Mouse (Mus musculus): ENCODE measurements around the gene Agfg2. TPM values are rescaled to one million over a fixed set of nuclear protein-coding genes. Genes with fewer than 3 reads are reported as not detected.

Gene Agfg2
- polyA plus RNA-seq, 1 experiment from 2014 or later: 10.4 TPM

- Histone ChIP-seq H3K27me3 (replicated peaks; ENCODE audit: control insufficient read depth, insufficient read depth, low read length) (no peaks in the 10 kb centered on the region), H3K4me2 (ENCODE audit: low read length) (no peak overlapping the region), H3K9me3 (replicated peaks; ENCODE audit: control insufficient read depth, low read length) (no peaks in the 10 kb centered on the region), H3K4me1 (ENCODE audit: control insufficient read depth, insufficient read depth, low read length) (no peaks in the 10 kb centered on the region; the same call in 1 of the 2 replicates), H3K36me3 (ENCODE audit: control insufficient read depth, insufficient read depth, low read length) (peaks cover 48% of the 10 kb centered on the region), H3K9ac (ENCODE audit: low read length) (no peak overlapping the region), H3K4me3 (ENCODE audit: low read depth, low read length) (no peak overlapping the region), H3K27ac (ENCODE audit: low read depth, low read length) (no peak overlapping the region)
- 96% methylated on average over 10 of the region's 10 CpGs for WGBS
- no peak for DNase-seq (ENCODE audit: low spot score)
- no peak for ATAC-seq
Measured at GRCm38 (mm10) chr5:137653366-137653765, 31.2 kb downstream of the Agfg2 start.

- WGBS: 17% methylated on average over 3 of the region's 3 CpGs
- Histone ChIP-seq H3K36me3 (ENCODE audit: control insufficient read depth, insufficient read depth, low read length) (peaks cover 45% of the 10 kb centered on the region), H3K27ac (ENCODE audit: low read depth, low read length) (no peak overlapping the region), H3K4me3 (ENCODE audit: low read depth, low read length) (no peak overlapping the region), H3K27me3 (replicated peaks; ENCODE audit: control insufficient read depth, insufficient read depth, low read length) (no peaks in the 10 kb centered on the region), H3K9me3 (replicated peaks; ENCODE audit: control insufficient read depth, low read length) (no peaks in the 10 kb centered on the region), H3K9ac (ENCODE audit: low read length) (no peak overlapping the region), H3K4me2 (ENCODE audit: low read length) (no peak overlapping the region), H3K4me1 (ENCODE audit: control insufficient read depth, insufficient read depth, low read length) (no peaks in the 10 kb centered on the region; the same call in 1 of the 2 replicates)
- DNase-seq (ENCODE audit: low spot score): peak; percentile 85
- ATAC-seq: peak; percentile 56
Measured at GRCm38 (mm10) chr5:137652474-137652873, 32.1 kb downstream of the Agfg2 start.

- DNase-seq (ENCODE audit: low spot score): no peak
- H3K4me1 ChIP-seq (ENCODE audit: control insufficient read depth, insufficient read depth, low read length): no peaks in the 10 kb centered on the region; the same call in 1 of the 2 replicates
- peaks cover 35% of the 10 kb centered on the region for H3K36me3 ChIP-seq (ENCODE audit: control insufficient read depth, insufficient read depth, low read length)
- no peak overlapping the region for H3K27ac ChIP-seq (ENCODE audit: low read depth, low read length)
- no peaks in the 10 kb centered on the region for H3K9me3 ChIP-seq (replicated peaks; ENCODE audit: control insufficient read depth, low read length)
- H3K4me3 ChIP-seq (ENCODE audit: low read depth, low read length): no peak overlapping the region
- peaks cover 16% of the 10 kb centered on the region for H3K27me3 ChIP-seq (replicated peaks; ENCODE audit: control insufficient read depth, insufficient read depth, low read length)
- H3K9ac ChIP-seq (ENCODE audit: low read length): no peak overlapping the region
- no peak for ATAC-seq
- H3K4me2 ChIP-seq (ENCODE audit: low read length): 0 out of 2 replicates have a peak overlapping the region, but pooled peaks have one; percentile 5
- WGBS: 20% methylated on average over 17 of the region's 18 CpGs
Measured at GRCm38 (mm10) chr5:137649669-137650571, 34.6 kb downstream of the Agfg2 start.

- Histone ChIP-seq H3K4me2 (ENCODE audit: low read length) (no peak overlapping the region), H3K4me1 (ENCODE audit: control insufficient read depth, insufficient read depth, low read length) (no peaks in the 10 kb centered on the region; the same call in 1 of the 2 replicates), H3K27me3 (replicated peaks; ENCODE audit: control insufficient read depth, insufficient read depth, low read length) (peaks cover 21% of the 10 kb centered on the region), H3K36me3 (ENCODE audit: control insufficient read depth, insufficient read depth, low read length) (peaks cover 30% of the 10 kb centered on the region), H3K9ac (ENCODE audit: low read length) (no peak overlapping the region), H3K4me3 (ENCODE audit: low read depth, low read length) (no peak overlapping the region), H3K9me3 (replicated peaks; ENCODE audit: control insufficient read depth, low read length) (no peaks in the 10 kb centered on the region), H3K27ac (ENCODE audit: low read depth, low read length) (no peak overlapping the region)
- DNase-seq (ENCODE audit: low spot score) (no peak), ATAC-seq (no peak)
- WGBS: 38% methylated on average over 4 of the region's 4 CpGs
Measured at GRCm38 (mm10) chr5:137649251-137649650, 35.3 kb downstream of the Agfg2 start.

GRCm38 (mm10) chr5:137647827-137648601, 36.5 kb downstream of the Agfg2 start:
- peaks cover 27% of the 10 kb centered on the region for H3K27me3 ChIP-seq (replicated peaks; ENCODE audit: control insufficient read depth, insufficient read depth, low read length)
- DNase-seq (ENCODE audit: low spot score): peak; percentile 35
- no peak overlapping the region for H3K4me2 ChIP-seq (ENCODE audit: low read length)
- WGBS: 77% methylated on average over 9 of the region's 9 CpGs
- H3K4me1 ChIP-seq (ENCODE audit: control insufficient read depth, insufficient read depth, low read length): no peaks in the 10 kb centered on the region; the same call in 1 of the 2 replicates
- H3K9me3 ChIP-seq (replicated peaks; ENCODE audit: control insufficient read depth, low read length): no peaks in the 10 kb centered on the region
- H3K27ac ChIP-seq (ENCODE audit: low read depth, low read length): no peak overlapping the region
- H3K4me3 ChIP-seq (ENCODE audit: low read depth, low read length): no peak overlapping the region
- H3K9ac ChIP-seq (ENCODE audit: low read length): no peak overlapping the region
- no peak for ATAC-seq
- peaks cover 17% of the 10 kb centered on the region for H3K36me3 ChIP-seq (ENCODE audit: control insufficient read depth, insufficient read depth, low read length)

- H3K27ac ChIP-seq (ENCODE audit: low read depth, low read length): no peak within 1 kb of the TSS
- no peak for DNase-seq (ENCODE audit: low spot score)
- peaks cover 18% of the 10 kb centered on the region for H3K36me3 ChIP-seq (ENCODE audit: control insufficient read depth, insufficient read depth, low read length)
- peak within 1 kb of the TSS; percentile 41 for H3K4me2 ChIP-seq (ENCODE audit: low read length)
- H3K9me3 ChIP-seq (replicated peaks; ENCODE audit: control insufficient read depth, low read length): no peaks in the 10 kb centered on the region
- H3K27me3 ChIP-seq (replicated peaks; ENCODE audit: control insufficient read depth, insufficient read depth, low read length): peaks cover 27% of the 10 kb centered on the region
- H3K4me1 ChIP-seq (ENCODE audit: control insufficient read depth, insufficient read depth, low read length): no peaks in the 10 kb centered on the region; the same call in 1 of the 2 replicates
- WGBS: 13% methylated on average over 11 of the region's 11 CpGs
- ATAC-seq: no peak
- H3K4me3 ChIP-seq (ENCODE audit: low read depth, low read length): peak within 1 kb of the TSS; percentile 18
- H3K9ac ChIP-seq (ENCODE audit: low read length): 0 out of 2 replicates have a peak within 1 kb of the TSS, but pooled peaks have one; percentile 25
Measured at GRCm38 (mm10) chr5:137645652-137646091, 38.9 kb downstream of the Agfg2 start, which contains the start of gene Irs3. Gene Irs3 (minus strand): TSS chr5:137645714.

- H3K4me3 ChIP-seq (ENCODE audit: low read depth, low read length): peak overlapping the region; percentile 18
- H3K36me3 ChIP-seq (ENCODE audit: control insufficient read depth, insufficient read depth, low read length): peaks cover 23% of the 10 kb centered on the region
- WGBS: 2% methylated on average over 44 of the region's 44 CpGs
- DNase-seq (ENCODE audit: low spot score) (peak; percentile 35), ATAC-seq (no peak)
- 0 out of 2 replicates have a peak overlapping the region, but pooled peaks have one; percentile 25 for H3K9ac ChIP-seq (ENCODE audit: low read length)
- H3K27me3 ChIP-seq (replicated peaks; ENCODE audit: control insufficient read depth, insufficient read depth, low read length): peaks cover 27% of the 10 kb centered on the region
- H3K4me1 ChIP-seq (ENCODE audit: control insufficient read depth, insufficient read depth, low read length): no peaks in the 10 kb centered on the region; the same call in 1 of the 2 replicates
- no peak overlapping the region for H3K27ac ChIP-seq (ENCODE audit: low read depth, low read length)
- peak overlapping the region; percentile 41 for H3K4me2 ChIP-seq (ENCODE audit: low read length)
- no peaks in the 10 kb centered on the region for H3K9me3 ChIP-seq (replicated peaks; ENCODE audit: control insufficient read depth, low read length)
Measured at GRCm38 (mm10) chr5:137645091-137645651, 39.4 kb downstream of the Agfg2 start.

GRCm38 (mm10) chr5:137644484-137644883, 40.0 kb downstream of the Agfg2 start:
- no peak for ATAC-seq
- Histone ChIP-seq H3K36me3 (ENCODE audit: control insufficient read depth, insufficient read depth, low read length) (peaks cover 30% of the 10 kb centered on the region), H3K4me2 (ENCODE audit: low read length) (no peak overlapping the region), H3K9me3 (replicated peaks; ENCODE audit: control insufficient read depth, low read length) (no peaks in the 10 kb centered on the region), H3K4me3 (ENCODE audit: low read depth, low read length) (no peak overlapping the region), H3K27ac (ENCODE audit: low read depth, low read length) (no peak overlapping the region), H3K27me3 (replicated peaks; ENCODE audit: control insufficient read depth, insufficient read depth, low read length) (peaks cover 27% of the 10 kb centered on the region), H3K4me1 (ENCODE audit: control insufficient read depth, insufficient read depth, low read length) (no peaks in the 10 kb centered on the region), H3K9ac (ENCODE audit: low read length) (no peak overlapping the region)
- DNase-seq (ENCODE audit: low spot score): no peak
- 25% methylated on average over 19 of the region's 19 CpGs for WGBS

Data from forebrain, embryonic 14.5 days (tissue).